Mouse (Mus musculus): ENCODE measurements around the gene Cflar.
"Not testable (repeated sequence)": the region's sequence is repeated elsewhere in the genome, so short reads cannot be mapped to it uniquely, and the experiment has no call there.

The Cflar gene

DNA sequence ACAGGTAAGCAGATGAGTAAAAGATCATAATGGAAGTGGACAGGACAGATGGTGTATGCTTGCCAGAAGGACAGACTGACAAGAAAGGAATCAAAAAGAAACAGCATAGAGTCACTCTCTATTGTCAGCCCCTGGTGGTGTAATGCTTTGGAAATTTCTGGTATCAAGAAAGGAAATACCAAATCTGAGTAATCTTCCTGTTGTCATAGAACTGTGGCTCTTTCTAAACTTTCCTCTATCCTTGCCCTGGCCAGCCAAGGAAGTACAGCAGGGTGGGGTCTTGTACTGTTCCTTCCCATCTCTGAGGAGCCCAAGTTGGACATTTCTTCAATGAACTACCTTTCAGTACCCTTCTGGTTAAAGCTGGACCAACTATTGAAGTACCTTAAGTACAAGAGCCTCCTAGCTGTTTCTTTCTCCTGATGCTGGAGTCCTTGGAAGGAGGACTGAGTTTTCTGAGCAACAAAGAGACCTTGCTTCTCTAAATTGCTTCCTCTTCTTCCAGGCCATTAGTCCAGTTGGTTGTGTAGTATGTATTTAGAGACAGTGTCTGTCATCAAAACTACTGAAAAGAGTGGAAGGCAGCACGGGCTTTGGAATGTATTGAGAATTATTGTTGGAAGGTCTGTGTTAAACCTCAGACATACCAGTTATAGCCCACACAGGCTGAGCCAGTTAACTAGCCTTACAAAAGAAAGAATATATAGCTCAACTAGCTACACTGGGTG lies 15.9 kb downstream of the Cflar start:
- intact Hi-C loops (cut with DNase I) = no loop called here

DNA sequence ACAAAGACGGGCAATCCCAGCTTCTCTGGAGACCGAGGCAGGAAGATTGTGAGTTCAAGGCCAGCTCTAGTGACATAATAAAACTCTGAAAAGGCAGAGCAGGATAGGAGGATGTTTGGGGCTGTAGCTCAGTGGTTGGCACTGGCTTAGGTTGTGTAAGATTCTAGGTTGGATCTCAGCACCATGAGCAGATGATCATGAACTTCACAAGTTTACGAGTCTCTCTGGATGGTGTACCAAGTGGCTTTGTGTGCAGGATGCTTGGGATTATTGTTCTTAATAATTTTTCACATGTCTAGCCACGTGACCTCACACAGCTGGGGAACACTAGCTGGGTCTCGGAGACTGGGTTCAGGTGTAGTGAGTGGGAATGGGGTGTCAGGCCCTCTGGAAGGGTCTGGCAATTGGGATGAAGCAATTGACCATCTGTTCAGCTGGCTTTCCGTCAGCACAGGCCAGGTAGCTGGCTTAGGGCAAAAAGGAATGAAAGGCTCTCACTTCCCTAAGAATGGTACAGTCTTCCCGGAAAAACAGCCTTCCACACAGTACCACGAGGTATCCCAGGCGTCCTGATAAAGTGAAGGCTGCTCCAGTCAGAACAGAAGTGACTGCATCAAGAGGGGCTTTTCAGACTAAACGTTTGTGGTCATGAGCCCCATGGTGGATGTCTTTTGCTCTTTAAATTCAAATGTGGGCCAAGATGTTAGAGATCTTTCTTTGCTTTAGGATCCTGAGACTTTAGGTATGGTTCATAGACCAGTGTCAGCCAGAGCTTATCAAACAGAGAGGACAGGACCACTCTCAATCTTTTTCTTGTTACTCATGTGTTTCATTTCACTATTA lies 16.7 kb downstream of the Cflar start:
- intact Hi-C loops (cut with DNase I) = no loop called here

DNA sequence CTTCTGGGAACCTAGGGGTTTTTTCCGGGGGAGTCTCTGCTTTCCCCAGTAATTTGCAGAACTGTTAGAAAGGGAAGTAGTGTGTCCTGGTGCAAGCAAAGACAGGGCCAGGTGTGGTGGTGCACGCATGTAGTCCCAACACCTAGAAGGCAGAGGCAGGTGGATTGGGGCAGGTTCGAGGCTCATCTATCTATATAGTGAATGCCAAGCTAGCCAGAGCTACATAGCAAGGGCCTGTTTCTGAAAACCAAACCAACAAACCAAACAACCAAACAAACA lies 17.2 kb downstream of the Cflar start:
- intact Hi-C loops (cut with DNase I) = no loop called here

DNA sequence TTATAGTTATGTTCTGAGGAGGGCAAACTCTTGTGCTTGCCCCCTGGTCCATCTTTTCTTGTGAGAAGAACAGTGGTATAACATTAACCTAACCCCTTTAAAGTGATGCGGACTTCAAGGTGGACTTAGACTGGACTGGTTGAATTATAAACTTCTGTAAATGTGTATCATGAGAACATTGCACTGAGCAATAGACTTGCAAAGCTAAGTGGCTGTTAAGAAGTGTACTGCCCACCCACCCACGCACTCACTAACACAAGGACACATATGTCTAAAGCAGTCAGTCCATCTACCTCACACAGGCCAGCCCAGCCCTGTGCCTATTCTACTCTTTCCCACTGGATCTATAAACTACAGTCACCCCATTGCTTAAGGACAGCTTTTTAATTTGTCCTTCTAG lies 22.3 kb downstream of the Cflar start:
- intact Hi-C loops (cut with DNase I) = no loop called here

DNA sequence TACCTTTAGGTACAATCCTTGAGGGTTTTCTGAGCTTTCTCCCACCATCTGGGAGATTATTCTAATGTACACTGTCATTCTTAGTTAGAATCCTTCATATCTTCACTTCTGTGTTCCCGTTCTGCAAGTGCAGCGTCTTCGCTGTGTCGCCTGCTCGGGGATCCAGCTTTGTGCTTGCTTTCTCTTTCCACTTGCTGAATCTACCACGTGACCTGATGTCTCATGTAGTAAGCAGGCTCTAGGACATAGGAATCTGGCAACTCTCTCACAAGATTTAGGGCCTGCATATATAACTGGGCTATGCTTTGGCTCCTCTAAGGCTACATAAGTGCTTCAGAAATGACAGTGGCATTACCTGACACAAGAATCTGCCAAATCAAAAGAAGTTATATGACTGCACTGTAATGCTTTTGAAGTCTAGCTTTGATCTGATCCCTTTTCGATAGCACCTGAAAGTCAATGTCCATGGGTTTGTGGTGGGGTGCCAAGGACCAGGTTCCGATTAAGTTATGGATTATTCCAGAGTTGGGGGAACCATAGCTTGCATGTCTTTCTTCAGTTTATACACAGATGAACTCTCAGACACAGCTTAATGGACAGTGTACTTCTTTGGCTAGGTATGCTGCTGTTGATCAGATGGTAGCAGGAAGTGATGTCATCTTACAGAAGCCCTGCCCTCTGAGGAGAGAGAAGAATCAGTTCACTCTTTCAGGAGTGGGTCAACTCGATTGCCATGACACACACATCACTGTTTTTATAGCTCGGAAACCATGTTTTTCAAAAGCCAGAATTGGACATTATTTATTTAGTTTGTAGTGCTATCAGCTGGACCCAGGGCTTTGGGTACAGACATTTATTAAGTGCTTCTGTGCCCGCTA lies 23.0 kb downstream of the Cflar start:
- intact Hi-C loops (cut with DNase I) = no loop called here

DNA sequence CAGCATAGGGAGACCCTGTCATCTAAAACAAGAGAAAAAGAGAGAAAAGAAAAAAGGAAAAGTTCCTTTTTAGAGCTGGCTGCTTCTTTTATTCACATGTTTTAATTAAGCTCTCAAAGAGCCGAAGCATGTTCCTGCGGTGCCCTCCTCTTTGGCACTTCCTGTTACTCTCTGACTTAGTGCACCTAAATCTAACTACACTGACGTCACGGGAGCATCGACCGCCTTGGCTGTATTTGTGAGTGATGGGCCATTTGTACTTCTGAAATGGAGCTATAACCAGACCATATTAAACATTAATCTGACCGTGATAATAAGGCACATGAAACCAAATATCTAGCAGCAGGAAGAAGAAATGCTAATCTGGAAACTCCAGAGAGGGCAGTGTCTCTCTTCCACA lies 24.7 kb downstream of the Cflar start:
- intact Hi-C loops (cut with DNase I) = no loop called here

DNA sequence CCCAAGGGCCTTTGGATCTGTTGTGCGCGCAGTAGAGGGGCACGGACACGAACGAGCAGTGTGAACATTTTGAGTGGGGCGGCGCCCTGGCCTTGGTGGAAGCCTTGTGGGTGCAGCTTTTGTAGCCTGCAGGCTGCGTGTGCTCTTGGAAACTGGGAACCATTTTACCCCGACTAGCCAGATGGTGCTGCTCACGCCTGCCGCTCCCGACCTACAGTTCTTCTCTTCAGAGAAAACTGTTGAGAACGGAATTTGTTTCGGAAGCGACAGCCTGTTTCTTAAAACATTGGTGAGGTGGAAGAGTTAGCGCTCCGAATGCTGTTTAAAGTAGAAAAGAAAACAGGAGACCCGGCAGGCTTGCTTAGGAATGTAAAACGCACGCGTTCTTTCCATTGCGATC lies 25.7 kb downstream of the Cflar start:
- intact Hi-C loops (cut with DNase I) = no loop called here

DNA sequence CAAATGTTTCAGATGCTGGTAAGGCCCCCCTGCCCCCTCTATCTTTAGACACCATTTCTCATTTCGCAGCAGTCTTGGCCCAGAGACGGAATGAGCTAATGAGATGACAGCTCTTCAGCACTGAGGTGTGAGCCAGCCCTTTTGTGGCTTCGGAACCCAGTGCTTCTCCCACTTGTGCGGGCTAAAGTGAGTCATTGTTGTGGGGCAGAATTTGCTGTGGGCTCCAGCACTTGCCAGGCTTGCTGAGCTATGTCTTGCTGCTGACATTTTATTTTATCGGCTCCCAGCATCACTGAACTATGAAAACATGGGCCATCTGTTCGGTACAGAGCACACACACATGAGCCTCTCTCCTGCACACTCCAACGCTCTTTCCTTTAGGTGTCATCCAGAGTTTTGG lies 28.2 kb downstream of the Cflar start:
- intact Hi-C loops (cut with DNase I) = no loop called here

DNA sequence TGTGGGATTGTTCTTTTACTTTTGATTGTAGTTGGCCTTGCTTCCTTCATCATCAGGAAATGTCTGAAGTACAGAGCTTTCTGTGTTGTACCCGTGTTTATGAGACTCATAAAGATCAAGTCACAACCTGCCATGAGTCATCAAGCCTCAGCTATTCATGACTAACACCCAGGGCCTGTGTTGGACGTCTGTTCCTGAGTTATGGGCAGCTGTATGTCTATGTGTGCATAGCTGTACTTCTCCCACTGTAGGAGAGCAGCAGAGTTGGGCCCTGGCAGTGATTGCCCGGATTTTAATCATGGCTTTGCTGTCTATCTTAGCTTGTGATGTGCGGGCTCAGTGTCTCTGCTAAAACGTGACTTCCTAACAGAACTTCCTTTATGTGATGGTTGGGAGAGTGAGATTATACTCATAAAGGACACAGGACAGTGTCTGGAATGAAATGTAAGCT lies 31.3 kb downstream of the Cflar start:
- intact Hi-C loops (cut with DNase I) = no loop called here

DNA sequence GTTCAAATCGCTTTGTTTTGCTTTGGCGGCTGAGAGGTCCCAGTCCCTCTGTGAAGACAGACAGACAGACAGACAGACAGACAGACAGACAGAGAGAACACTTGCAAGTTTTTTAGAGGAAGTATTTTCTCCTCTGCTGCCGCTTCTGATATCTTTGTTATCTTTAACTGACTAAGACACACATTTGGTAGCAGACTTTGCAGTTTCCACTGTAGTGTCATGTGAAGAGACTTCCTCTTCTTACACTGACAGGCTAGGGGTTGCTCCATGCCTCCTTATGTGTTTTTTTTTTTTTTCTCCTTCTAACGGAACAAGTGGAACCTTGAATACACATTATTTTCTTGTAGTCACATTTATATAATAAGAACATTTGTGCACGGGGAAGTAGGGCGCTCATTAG lies 31.9 kb downstream of the Cflar start:
- intact Hi-C loops (cut with DNase I) = no loop called here

DNA sequence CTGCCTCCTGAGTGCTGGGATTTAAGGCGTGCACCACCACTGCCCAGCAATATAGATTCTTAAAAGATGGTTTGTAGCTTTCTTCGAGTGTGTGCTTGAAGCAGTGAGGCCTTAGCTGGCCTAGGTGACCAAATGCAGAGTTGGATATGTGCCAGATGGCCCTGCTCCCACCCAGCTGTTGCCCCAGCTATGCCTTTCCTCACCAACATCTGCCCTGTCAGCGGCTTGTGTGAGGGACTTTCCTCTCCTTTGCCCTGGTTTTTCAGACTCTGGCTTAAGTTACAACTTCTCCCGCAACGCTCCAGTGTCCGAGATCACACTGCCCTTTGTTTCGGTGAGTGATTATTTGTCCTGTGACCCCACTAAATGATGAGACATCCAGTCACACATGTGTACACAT lies 33.3 kb downstream of the Cflar start:
- intact Hi-C loops (cut with DNase I) = no loop called here

DNA sequence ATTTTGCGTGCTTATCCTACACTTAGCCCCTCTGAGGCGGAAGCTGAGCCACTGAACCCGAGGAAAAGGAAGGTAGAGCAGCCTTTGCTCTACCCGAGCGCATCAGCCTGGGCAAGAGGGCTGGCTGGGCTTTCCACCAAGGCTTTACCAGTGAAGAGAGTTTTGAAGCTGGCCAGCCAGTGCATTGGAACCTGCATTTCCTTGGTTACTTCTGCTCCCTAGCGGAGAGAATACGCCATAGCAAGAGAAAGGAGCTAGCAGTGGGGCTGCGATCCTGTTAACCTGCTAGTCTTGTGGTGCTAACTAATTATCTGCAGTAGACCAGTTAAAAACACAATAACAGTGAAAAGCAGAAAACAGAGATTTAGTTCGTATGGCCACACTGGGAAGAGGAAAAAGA lies 35.6 kb downstream of the Cflar start:
- intact Hi-C loops (cut with DNase I) = no loop called here

DNA sequence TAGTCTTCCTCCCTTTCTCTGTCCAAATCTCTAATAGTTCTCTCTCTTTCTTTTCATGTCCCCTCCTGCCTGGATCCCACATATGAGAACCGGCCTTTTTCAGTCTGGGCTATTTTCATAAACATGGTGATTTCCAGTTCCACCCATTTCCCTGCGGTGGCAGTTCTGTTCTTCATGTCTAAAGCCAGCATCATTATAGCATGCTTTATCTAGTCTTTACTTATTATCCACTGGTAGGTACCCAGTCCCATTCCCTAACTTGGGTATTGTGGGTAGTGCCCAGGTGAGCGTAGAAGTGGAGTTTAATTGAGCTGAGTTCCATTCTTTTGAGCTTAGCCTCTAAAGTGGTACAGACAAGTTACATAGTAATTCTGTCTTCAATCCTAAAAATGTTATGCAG lies 48.1 kb downstream of the Cflar start:
- intact Hi-C loops (cut with DNase I) = no loop called here

DNA sequence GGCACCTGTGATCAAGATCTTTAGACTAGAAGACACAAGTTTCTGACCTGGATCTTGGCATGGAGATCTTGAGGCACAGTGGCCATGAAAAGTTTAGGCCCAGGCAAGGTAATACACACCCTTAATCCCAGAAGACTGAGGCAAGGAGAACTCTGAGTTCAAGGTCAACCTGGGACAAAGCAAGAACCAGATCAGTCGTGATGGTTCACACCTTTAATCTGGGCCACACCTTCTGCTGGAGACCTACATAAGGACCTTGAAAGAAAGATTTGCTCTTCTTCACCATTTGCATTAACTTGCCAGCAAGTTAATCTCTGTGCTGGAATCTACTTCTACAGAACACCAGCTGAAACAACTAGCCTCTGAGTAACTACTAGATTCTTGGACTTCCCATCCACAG lies 49.3 kb downstream of the Cflar start:
- intact Hi-C loops (cut with DNase I) = no loop called here

DNA sequence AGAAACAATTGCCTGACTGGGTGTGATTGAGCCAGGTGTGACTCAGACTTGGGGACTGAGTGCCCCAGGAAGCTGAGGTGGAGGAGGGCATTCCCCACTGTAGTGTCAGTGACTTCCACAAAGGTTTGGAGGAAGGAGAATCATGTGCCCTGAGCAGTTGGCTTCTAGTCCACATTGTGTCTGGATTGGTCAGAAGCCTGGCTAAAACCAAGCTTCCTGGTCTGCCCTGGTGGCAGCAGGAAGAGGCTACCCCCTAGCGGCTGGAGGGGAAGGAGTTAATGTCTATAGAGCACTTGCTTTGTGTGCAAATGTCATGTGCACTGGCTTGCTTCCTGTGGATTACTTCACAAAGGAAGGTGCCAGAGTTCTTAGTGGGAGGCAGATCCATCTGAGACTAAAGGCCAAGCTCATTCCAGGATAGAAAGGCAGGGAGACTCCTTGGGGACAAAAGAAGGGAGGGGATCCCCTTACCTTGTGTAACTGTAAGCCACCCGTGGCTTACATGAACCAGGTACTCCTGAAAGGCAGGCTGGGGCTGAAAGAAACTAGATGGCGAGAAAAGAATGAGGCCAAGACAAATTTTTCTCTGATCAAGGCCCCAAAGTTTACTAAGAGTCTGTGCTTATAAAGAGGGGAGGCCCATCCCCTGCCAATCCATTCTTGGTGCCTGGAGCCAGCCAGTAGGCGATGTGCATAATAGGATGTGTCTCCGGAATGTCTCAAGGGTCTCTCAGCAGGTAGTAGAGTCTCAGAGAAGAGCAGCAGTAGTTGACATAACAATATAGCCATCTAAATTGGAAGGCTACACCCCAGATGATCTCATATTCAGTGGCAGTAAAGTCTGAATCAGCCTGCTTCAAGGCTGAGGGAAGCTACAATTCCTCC lies 50.3 kb downstream of the Cflar start:
- intact Hi-C loops (cut with DNase I) = not testable (repeated sequence)

DNA sequence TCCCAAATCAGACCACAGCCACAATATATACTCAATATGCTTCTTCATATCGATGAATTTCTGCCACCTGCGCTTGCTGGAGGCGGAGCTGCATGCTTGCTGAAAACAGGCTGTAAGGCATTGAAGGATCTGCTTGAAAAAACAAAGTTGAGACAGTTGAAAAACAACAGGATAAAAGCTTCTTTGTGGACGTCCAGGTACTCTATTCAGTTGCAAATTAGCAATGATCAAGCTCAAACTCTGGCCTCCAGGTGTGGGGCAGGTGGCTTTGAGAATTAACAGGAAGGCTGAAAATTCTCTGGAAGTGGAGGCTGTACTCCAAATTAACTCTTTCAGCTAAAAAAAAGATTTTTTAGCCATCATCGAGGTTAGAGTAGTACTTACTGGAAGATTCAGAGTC lies 51.3 kb downstream of the Cflar start:
- intact Hi-C loops (cut with DNase I) = no loop called here

DNA sequence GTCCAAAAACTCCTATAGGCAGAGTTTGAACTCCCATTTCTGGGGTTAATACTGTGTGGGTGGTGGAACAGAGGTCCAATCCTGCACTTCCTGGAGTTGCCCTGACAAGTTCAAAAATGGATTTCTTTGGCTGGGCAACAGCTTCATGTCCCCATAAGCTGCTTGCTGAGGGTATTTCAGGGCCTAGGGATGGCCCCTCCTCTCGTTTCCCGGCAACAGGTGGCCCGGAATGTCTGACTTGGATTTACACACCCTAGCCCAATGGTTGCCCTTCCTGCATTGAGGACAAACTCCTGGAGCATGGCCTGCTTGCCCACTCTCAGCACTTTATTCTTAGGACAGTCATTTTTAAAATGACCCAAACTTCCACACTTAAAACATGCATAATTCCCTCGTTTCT lies 55.1 kb downstream of the Cflar start:
- intact Hi-C loops (cut with DNase I) = not testable (repeated sequence)

DNA sequence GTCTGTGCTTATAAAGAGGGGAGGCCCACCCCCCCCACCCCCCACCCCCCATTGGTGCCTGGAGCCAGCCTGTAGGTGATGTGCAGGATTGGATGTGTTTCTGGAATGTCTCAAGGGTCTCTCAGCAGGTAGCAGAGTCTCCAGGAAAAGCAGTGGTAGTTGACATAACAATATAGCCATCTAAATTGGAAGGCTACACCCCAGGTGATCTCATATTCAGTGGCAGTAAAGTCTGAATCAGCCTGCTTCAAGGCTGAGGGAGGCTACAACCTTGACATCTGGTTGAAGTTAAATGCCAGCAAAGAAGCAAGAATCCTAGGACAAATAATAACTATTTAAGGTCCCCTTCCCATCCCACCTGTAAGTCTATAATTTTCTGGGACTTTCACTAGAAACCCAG lies 57.8 kb downstream of the Cflar start:
- intact Hi-C loops (cut with DNase I) = no loop called here

DNA sequence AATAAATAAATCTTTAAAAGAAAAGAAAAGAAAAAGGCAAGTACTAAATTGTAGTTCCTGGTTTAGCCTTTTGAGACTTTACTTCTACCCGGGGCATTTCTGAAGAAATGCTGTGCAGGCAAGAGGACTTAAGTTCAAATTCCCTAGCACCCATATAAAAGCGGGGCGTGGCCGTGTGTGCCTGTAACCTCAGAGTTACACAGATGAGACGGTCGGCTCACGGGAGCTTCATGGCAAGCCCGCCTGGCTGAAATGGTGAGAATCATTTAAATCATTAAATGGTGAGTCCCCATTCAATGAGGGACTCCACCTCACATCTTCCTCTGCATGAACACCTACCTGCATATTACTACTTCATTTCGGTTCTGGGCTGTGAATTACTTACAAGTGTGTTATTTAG lies 58.4 kb downstream of the Cflar start:
- intact Hi-C loops (cut with DNase I) = loop anchor here (2.0 to 5.0 kb wide), 3 partner anchors 127 to 468 kb away; partner anchors contain the start of gene Als2

DNA sequence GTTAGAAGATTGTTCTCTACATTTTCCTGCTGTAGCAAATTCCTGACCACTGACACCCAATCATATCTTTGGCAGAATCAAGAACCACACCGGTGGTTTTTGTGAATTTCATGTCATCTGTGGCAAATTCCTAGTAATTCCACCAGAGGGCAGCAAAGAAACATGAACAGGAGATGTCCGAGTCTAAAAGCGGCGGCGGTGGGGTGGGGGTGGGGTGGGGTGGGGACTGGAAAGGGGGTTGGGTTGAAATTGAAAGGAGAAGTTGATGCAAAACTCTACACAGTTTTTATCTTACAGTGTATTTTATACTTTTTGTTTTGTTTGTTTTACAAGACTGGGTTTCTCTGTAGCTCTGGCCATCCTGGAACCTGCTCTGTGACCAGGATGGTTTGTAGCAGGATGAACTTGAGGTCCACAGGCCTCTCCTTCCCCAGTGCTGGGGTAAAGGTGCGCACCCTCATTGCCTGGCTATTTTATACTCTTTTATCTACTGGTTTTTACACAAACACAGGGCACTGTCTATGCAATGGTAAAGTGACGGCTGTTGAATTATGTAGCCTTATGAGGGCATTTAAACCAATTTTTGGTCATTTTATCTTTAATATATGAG lies 58.9 kb downstream of the Cflar start:
- intact Hi-C loops (cut with DNase I) = loop anchor here (2.0 to 5.0 kb wide), 3 partner anchors 127 to 467 kb away; partner anchors contain the start of gene Als2

Measured in adrenal gland (tissue).